Mouse (Mus musculus) hindbrain, embryonic 16.5 days (tissue): ENCODE measurements around the gene Nrp2. TPM values are rescaled to one million over a fixed set of nuclear protein-coding genes. Genes with fewer than 3 reads are reported as not detected.

Experiments used
- ATAC-seq: fragments of 200-750 bp; cut with Nextera tagmentation; 2 replicates; pipeline ENCODE4 v1.8.0; 2017; ENCODE audit warnings: moderate TSS enrichment, moderate library complexity
- H3K27ac ChIP-seq: fragments of 300-500 bp; sonication (generic); 2 replicates; pipeline ENCODE4 v1.5.1; 2014; ENCODE audit warnings: low read depth, mild to moderate bottlenecking, control low read depth, low read length, moderate library complexity
- H3K27me3 ChIP-seq: fragments of 300-500 bp; sonication (generic); replicated peaks from 2 replicates; pipeline ENCODE4 v1.6.1; 2014; ENCODE audit warnings: low read length; ENCODE audit not compliant: control insufficient read depth, insufficient read depth
- H3K36me3 ChIP-seq: fragments of 300-500 bp; sonication (generic); 2 replicates; pipeline ENCODE4 v1.6.1; 2014; ENCODE audit warnings: mild to moderate bottlenecking, low read length, moderate library complexity, mixed read lengths; ENCODE audit not compliant: control insufficient read depth, insufficient read depth
- H3K4me1 ChIP-seq: fragments of 300-500 bp; sonication (generic); 2 replicates; pipeline ENCODE4 v1.6.1; 2014; ENCODE audit warnings: low read depth, low read length; ENCODE audit not compliant: control insufficient read depth, insufficient read depth
- H3K4me2 ChIP-seq: fragments of 300-500 bp; sonication (generic); 2 replicates; pipeline ENCODE4 v1.6.1; 2014; ENCODE audit warnings: mild to moderate bottlenecking, low read length, control low read depth, moderate library complexity
- H3K4me3 ChIP-seq: fragments of 300-500 bp; sonication (generic); 2 replicates; pipeline ENCODE4 v1.5.1; 2014; ENCODE audit warnings: mild to moderate bottlenecking, low read length, control low read depth, moderate library complexity
- H3K9ac ChIP-seq: fragments of 300-500 bp; sonication (generic); 2 replicates; pipeline ENCODE4 v1.6.1; 2014; ENCODE audit warnings: low read depth, mild to moderate bottlenecking, control low read depth, low read length, moderate library complexity
- H3K9me3 ChIP-seq: fragments of 300-500 bp; sonication (generic); 2 replicates; pipeline ENCODE4 v1.6.1; 2014; ENCODE audit warnings: mild to moderate bottlenecking, low read length, moderate library complexity; ENCODE audit not compliant: control insufficient read depth
- WGBS: fragments of 180-500 bp; shearing (Covaris S2); extraction: QIAGEN DNeasy Blood & Tissue Kit; methylation state at CpG from one replicate; pipeline ENCODE4 v1.1.7; 2014; 5-methylcytosine and 5-hydroxymethylcytosine counted together
- polyA plus RNA-seq: library from polyadenylated mRNA; unstranded; fragments of >200 nt; fragmentation: Nextera tagmentation; extraction: Ambion mirVana; gene quantifications from 2 replicates; pipeline ENCODE4 v1.2.1, GENCODE M21; 2015

Nrp2 gene
- polyA plus RNA-seq, 1 experiment from 2014 or later, result 22.7 TPM

GRCm38 (mm10) chr1:62766766-62767165 is 63.7 kb downstream of the Nrp2 start:
- no peaks in the 10 kb centered on the region for H3K9me3 ChIP-seq
- H3K4me1 ChIP-seq, result no peaks in the 10 kb centered on the region
- no peak overlapping the region for H3K27ac ChIP-seq
- 57% methylated on average over 4 of the region's 4 CpGs for WGBS
- ATAC-seq, result no peak
- no peak overlapping the region for H3K4me2 ChIP-seq
- H3K9ac ChIP-seq, result no peak overlapping the region
- H3K36me3 ChIP-seq, result peaks cover 2% of the 10 kb centered on the region; the same call in 1 of the 2 replicates
- no peak overlapping the region for H3K4me3 ChIP-seq
- H3K27me3 ChIP-seq, result no peaks in the 10 kb centered on the region; the same call in 1 of the 2 replicates

GRCm38 (mm10) chr1:62767611-62768010 is 64.5 kb downstream of the Nrp2 start:
- no peak overlapping the region for H3K9ac ChIP-seq
- H3K27me3 ChIP-seq, result no peaks in the 10 kb centered on the region; the same call in 1 of the 2 replicates
- H3K4me2 ChIP-seq, result no peak overlapping the region
- H3K9me3 ChIP-seq, result no peaks in the 10 kb centered on the region
- peaks cover 6% of the 10 kb centered on the region; the same call in 1 of the 2 replicates for H3K36me3 ChIP-seq
- WGBS, result 79% methylated on average over 9 of the region's 9 CpGs
- H3K27ac ChIP-seq, result no peak overlapping the region
- no peaks in the 10 kb centered on the region for H3K4me1 ChIP-seq
- H3K4me3 ChIP-seq, result no peak overlapping the region
- no peak for ATAC-seq

GRCm38 (mm10) chr1:62770576-62770975 is 67.5 kb downstream of the Nrp2 start:
- Histone ChIP-seq H3K9me3 (no peaks in the 10 kb centered on the region), H3K27me3 (no peaks in the 10 kb centered on the region), H3K4me2 (no peak overlapping the region), H3K9ac (no peak overlapping the region), H3K27ac (no peak overlapping the region), H3K4me3 (no peak overlapping the region), H3K4me1 (peaks cover 3% of the 10 kb centered on the region), H3K36me3 (peaks cover 4% of the 10 kb centered on the region; the same call in 1 of the 2 replicates)
- 87% methylated on average over 4 of the region's 4 CpGs for WGBS
- ATAC-seq, result no peak

GRCm38 (mm10) chr1:62772391-62772790 is 69.3 kb downstream of the Nrp2 start:
- WGBS, result 83% methylated on average over 4 of the region's 4 CpGs
- Histone ChIP-seq H3K27me3 (no peaks in the 10 kb centered on the region), H3K9ac (no peak overlapping the region), H3K4me2 (no peak overlapping the region), H3K9me3 (no peaks in the 10 kb centered on the region), H3K27ac (no peak overlapping the region), H3K4me3 (no peak overlapping the region), H3K36me3 (peaks cover 4% of the 10 kb centered on the region; the same call in 1 of the 2 replicates), H3K4me1 (peaks cover 3% of the 10 kb centered on the region)
- no peak for ATAC-seq

GRCm38 (mm10) chr1:62773105-62773920 is 70.2 kb downstream of the Nrp2 start:
- WGBS, result 67% methylated on average over 10 of the region's 10 CpGs
- Histone ChIP-seq H3K4me2 (no peak overlapping the region), H3K27me3 (no peaks in the 10 kb centered on the region), H3K4me1 (peaks cover 5% of the 10 kb centered on the region), H3K27ac (no peak overlapping the region), H3K36me3 (peaks cover 4% of the 10 kb centered on the region; the same call in 1 of the 2 replicates), H3K9me3 (no peaks in the 10 kb centered on the region), H3K9ac (no peak overlapping the region), H3K4me3 (no peak overlapping the region)
- ATAC-seq, result no peak

- no peak overlapping the region for H3K27ac ChIP-seq
- H3K36me3 ChIP-seq, result peaks cover 4% of the 10 kb centered on the region; the same call in 1 of the 2 replicates
- no peaks in the 10 kb centered on the region for H3K27me3 ChIP-seq
- WGBS, result 45% methylated on average over 3 of the region's 3 CpGs
- peaks cover 5% of the 10 kb centered on the region for H3K4me1 ChIP-seq
- no peaks in the 10 kb centered on the region for H3K9me3 ChIP-seq
- no peak for ATAC-seq
- H3K4me2 ChIP-seq, result no peak overlapping the region
- no peak overlapping the region for H3K9ac ChIP-seq
- H3K4me3 ChIP-seq, result no peak overlapping the region
These were observed 70.8 kb downstream of the Nrp2 start for GRCm38 (mm10) chr1:62773921-62774191.

- Histone ChIP-seq H3K4me1 (peaks cover 5% of the 10 kb centered on the region), H3K27ac (no peak overlapping the region), H3K4me3 (no peak overlapping the region), H3K4me2 (no peak overlapping the region), H3K9ac (no peak overlapping the region), H3K36me3 (peaks cover 4% of the 10 kb centered on the region; the same call in 1 of the 2 replicates), H3K9me3 (no peaks in the 10 kb centered on the region), H3K27me3 (no peaks in the 10 kb centered on the region)
- no peak for ATAC-seq
- 55% methylated on average over 11 of the region's 11 CpGs for WGBS
These were observed 71.5 kb downstream of the Nrp2 start for GRCm38 (mm10) chr1:62774288-62775218.

GRCm38 (mm10) chr1:62777320-62778235 is 74.5 kb downstream of the Nrp2 start:
- H3K27ac ChIP-seq, result no peak overlapping the region
- 59% methylated on average over 17 of the region's 17 CpGs for WGBS

More at GRCm38 (mm10) chr1:62777320-62778235, 74.5 kb downstream of the Nrp2 start:
- H3K4me1 ChIP-seq, result peaks cover 13% of the 10 kb centered on the region
- no peak overlapping the region for H3K4me2 ChIP-seq
- H3K27me3 ChIP-seq, result no peaks in the 10 kb centered on the region
- no peaks in the 10 kb centered on the region for H3K9me3 ChIP-seq
- ATAC-seq, result peak; percentile 30
- H3K9ac ChIP-seq, result no peak overlapping the region
- H3K36me3 ChIP-seq, result no peaks in the 10 kb centered on the region
- H3K4me3 ChIP-seq, result no peak overlapping the region
